Mouse (Mus musculus) neural tube, embryonic 14.5 days (tissue): ENCODE data around the gene Prr36. TPM values are rescaled to one million over a fixed set of nuclear protein-coding genes. Genes with fewer than 3 reads are reported as not detected.

Experiments used
- ATAC-seq: fragments of 200-750 bp; cut with Nextera tagmentation; 2 replicates; pipeline ENCODE4 v1.8.0; 2017; ENCODE audit warnings: low read depth, mild to moderate bottlenecking, moderate TSS enrichment, moderate library complexity
- H3K27ac ChIP-seq: fragments of 300-500 bp; sonication (generic); 2 replicates; pipeline ENCODE4 v1.5.1; 2014; ENCODE audit warnings: low read depth, mild to moderate bottlenecking, control low read depth, low read length, moderate library complexity, mixed read lengths
- H3K27me3 ChIP-seq: fragments of 300-500 bp; sonication (generic); 2 replicates; pipeline ENCODE4 v1.6.1; 2014; ENCODE audit warnings: low read length; ENCODE audit not compliant: control insufficient read depth, insufficient read depth
- H3K36me3 ChIP-seq: fragments of 300-500 bp; sonication (generic); 2 replicates; pipeline ENCODE4 v1.6.1; 2014; ENCODE audit warnings: low read length, mixed read lengths; ENCODE audit not compliant: control insufficient read depth, insufficient read depth
- H3K4me1 ChIP-seq: fragments of 300-500 bp; sonication (generic); 2 replicates; pipeline ENCODE4 v1.6.1; 2014; ENCODE audit warnings: low read length; ENCODE audit not compliant: control insufficient read depth, insufficient read depth
- H3K4me2 ChIP-seq: fragments of 300-500 bp; sonication (generic); 2 replicates; pipeline ENCODE4 v1.6.1; 2014; ENCODE audit warnings: mild to moderate bottlenecking, low read depth, low read length, control low read depth
- H3K4me3 ChIP-seq: fragments of 300-500 bp; sonication (generic); 2 replicates; pipeline ENCODE4 v1.5.1; 2014; ENCODE audit warnings: low read depth, low read length, control low read depth, mixed read lengths
- H3K9ac ChIP-seq: fragments of 300-500 bp; sonication (generic); replicated peaks from 2 replicates; pipeline ENCODE4 v1.6.1; 2014; ENCODE audit warnings: low read depth, mild to moderate bottlenecking, control low read depth, low read length, mixed read lengths
- H3K9me3 ChIP-seq: fragments of 300-500 bp; sonication (generic); 2 replicates; pipeline ENCODE4 v1.6.1; 2016; ENCODE audit warnings: low read length; ENCODE audit not compliant: control insufficient read depth
- WGBS: fragments of 180-500 bp; shearing (Covaris S2); extraction: QIAGEN DNeasy Blood & Tissue Kit; methylation state at CpG from one replicate; pipeline ENCODE4 v1.1.7; 2014; 5-methylcytosine and 5-hydroxymethylcytosine counted together
- polyA plus RNA-seq: library from polyadenylated mRNA; unstranded; fragments of >200 nt; fragmentation: Nextera tagmentation; extraction: Ambion mirVana; gene quantifications from 2 replicates; pipeline ENCODE4 v1.2.1, GENCODE M21; 2014

The Prr36 gene
- polyA plus RNA-seq, 1 experiment from 2014 or later: 53.3 TPM

GRCm38 (mm10) chr8:4212809-4213209 is 4.5 kb downstream of the Prr36 start:
- WGBS: 2% methylated on average over 25 of the region's 25 CpGs
- ATAC-seq: peak; percentile 2; the same call in 1 of the 2 replicates

GRCm38 (mm10) chr8:4211097-4211496 is 6.2 kb downstream of the Prr36 start:
- Histone ChIP-seq H3K4me1 (peaks cover 38% of the 10 kb centered on the region), H3K4me2 (no peak overlapping the region), H3K9ac (no peak overlapping the region), H3K9me3 (no peaks in the 10 kb centered on the region), H3K27ac (no peak overlapping the region), H3K36me3 (peaks cover 28% of the 10 kb centered on the region; the same call in 1 of the 2 replicates), H3K4me3 (no peak overlapping the region), H3K27me3 (no peaks in the 10 kb centered on the region)
- no peak for ATAC-seq
- 81% methylated on average over 6 of the region's 6 CpGs for WGBS

More at GRCm38 (mm10) chr8:4212809-4213209, 4.5 kb downstream of the Prr36 start:
- H3K4me3 ChIP-seq: peak overlapping the region; percentile 40
- H3K36me3 ChIP-seq: peaks cover 26% of the 10 kb centered on the region; the same call in 1 of the 2 replicates
- no peaks in the 10 kb centered on the region for H3K27me3 ChIP-seq
- H3K27ac ChIP-seq: peak overlapping the region; percentile 12; the same call in 1 of the 2 replicates
- H3K4me1 ChIP-seq: peaks cover 33% of the 10 kb centered on the region
- peak overlapping the region; percentile 94 for H3K4me2 ChIP-seq
- no peaks in the 10 kb centered on the region for H3K9me3 ChIP-seq
- peak overlapping the region; percentile 59 for H3K9ac ChIP-seq

- Histone ChIP-seq H3K4me3 (no peak overlapping the region), H3K27me3 (no peaks in the 10 kb centered on the region; the same call in 1 of the 2 replicates), H3K4me1 (0 out of 2 replicates have a peak, but pooled peaks cover 5% of the 10 kb centered on the region), H3K4me2 (no peak overlapping the region), H3K27ac (no peak overlapping the region), H3K9me3 (no peaks in the 10 kb centered on the region), H3K36me3 (peaks cover 49% of the 10 kb centered on the region; the same call in 1 of the 2 replicates), H3K9ac (no peak overlapping the region)
- WGBS: 55% methylated on average over 2 of the region's 2 CpGs
- 0 out of 2 replicates have a peak, but pooled peaks have one; percentile 0 for ATAC-seq
These were observed 10.3 kb downstream of the Prr36 start for GRCm38 (mm10) chr8:4207016-4207350.

- peak; percentile 21; the same call in 1 of the 2 replicates for ATAC-seq
- H3K4me1 ChIP-seq: 0 out of 2 replicates have a peak, but pooled peaks cover 5% of the 10 kb centered on the region
- no peak overlapping the region for H3K4me2 ChIP-seq
- WGBS: 9% methylated on average over 44 of the region's 44 CpGs
- H3K27me3 ChIP-seq: no peaks in the 10 kb centered on the region; the same call in 1 of the 2 replicates
- no peak overlapping the region for H3K4me3 ChIP-seq
- no peak overlapping the region for H3K27ac ChIP-seq
- peak overlapping the region; percentile 32; the same call in 1 of the 2 replicates for H3K9ac ChIP-seq
- no peaks in the 10 kb centered on the region for H3K9me3 ChIP-seq
- peaks cover 53% of the 10 kb centered on the region; the same call in 1 of the 2 replicates for H3K36me3 ChIP-seq
These were observed 10.9 kb downstream of the Prr36 start for GRCm38 (mm10) chr8:4206182-4207015.

- H3K9me3 ChIP-seq: no peaks in the 10 kb centered on the region
- peak; percentile 1; the same call in 1 of the 2 replicates for ATAC-seq
- 0 out of 2 replicates have a peak, but pooled peaks cover 5% of the 10 kb centered on the region for H3K4me1 ChIP-seq
- no peak overlapping the region for H3K4me2 ChIP-seq
- 0 out of 2 replicates have a peak overlapping the region, but pooled peaks have one; percentile 32 for H3K9ac ChIP-seq
- H3K27ac ChIP-seq: no peak overlapping the region
- 16% methylated on average over 38 of the region's 38 CpGs for WGBS
- no peak overlapping the region for H3K4me3 ChIP-seq
- peaks cover 53% of the 10 kb centered on the region; the same call in 1 of the 2 replicates for H3K36me3 ChIP-seq
- H3K27me3 ChIP-seq: no peaks in the 10 kb centered on the region; the same call in 1 of the 2 replicates
These were observed 11.8 kb downstream of the Prr36 start for GRCm38 (mm10) chr8:4205246-4206123.

- H3K4me2 ChIP-seq: no peak overlapping the region
- H3K4me3 ChIP-seq: no peak overlapping the region
- H3K27ac ChIP-seq: no peak overlapping the region
- no peaks in the 10 kb centered on the region for H3K9me3 ChIP-seq
- no peaks in the 10 kb centered on the region; the same call in 1 of the 2 replicates for H3K27me3 ChIP-seq
- H3K36me3 ChIP-seq: peaks cover 48% of the 10 kb centered on the region; the same call in 1 of the 2 replicates
- WGBS: 62% methylated on average over 2 of the region's 2 CpGs
- ATAC-seq: no peak
- H3K9ac ChIP-seq: no peak overlapping the region
- H3K4me1 ChIP-seq: no peaks in the 10 kb centered on the region
These were observed 15.9 kb downstream of the Prr36 start for GRCm38 (mm10) chr8:4201321-4201720.

- Histone ChIP-seq H3K36me3 (peaks cover 35% of the 10 kb centered on the region), H3K4me1 (no peaks in the 10 kb centered on the region), H3K9ac (no peak overlapping the region), H3K27ac (no peak overlapping the region), H3K4me3 (no peak overlapping the region), H3K4me2 (no peak overlapping the region), H3K27me3 (no peaks in the 10 kb centered on the region), H3K9me3 (no peaks in the 10 kb centered on the region)
- ATAC-seq: peak; percentile 19; the same call in 1 of the 2 replicates
- WGBS: 50% methylated on average over 7 of the region's 7 CpGs
These were observed 23.7 kb downstream of the Prr36 start for GRCm38 (mm10) chr8:4193588-4193894.

- Histone ChIP-seq H3K9ac (no peak overlapping the region), H3K4me1 (no peaks in the 10 kb centered on the region), H3K9me3 (no peaks in the 10 kb centered on the region), H3K27me3 (no peaks in the 10 kb centered on the region), H3K36me3 (peaks cover 38% of the 10 kb centered on the region), H3K4me3 (no peak overlapping the region), H3K4me2 (no peak overlapping the region), H3K27ac (peak overlapping the region; percentile 69)
- WGBS: 3% methylated on average over 18 of the region's 18 CpGs
- peak; percentile 84 for ATAC-seq
These were observed 24.3 kb downstream of the Prr36 start for GRCm38 (mm10) chr8:4192807-4193587.
